Mouse (Mus musculus) WW6 (cell line): ENCODE results near the gene Pawr.

Experiments
- DNase-seq: peaks from one replicate; pipeline ENCODE4 v3.0.0-alpha.2; 2013; ENCODE audit warnings: low read depth, low spot score

Pawr gene

GRCm38 (mm10) chr10:108391370-108391902 is 59.5 kb downstream of the Pawr start:
- no peak for DNase-seq

GRCm38 (mm10) chr10:108392151-108392550 is 60.2 kb downstream of the Pawr start:
- DNase-seq, result no peak

GRCm38 (mm10) chr10:108394306-108394705 is 62.4 kb downstream of the Pawr start:
- no peak for DNase-seq

- DNase-seq, result no peak
Observed at GRCm38 (mm10) chr10:108395229-108395628, 63.3 kb downstream of the Pawr start.

GRCm38 (mm10) chr10:108395647-108396046 is 63.7 kb downstream of the Pawr start:
- no peak for DNase-seq

- DNase-seq, result no peak
Observed at GRCm38 (mm10) chr10:108402751-108403150, 70.8 kb downstream of the Pawr start.

GRCm38 (mm10) chr10:108403366-108403865 is 71.5 kb downstream of the Pawr start:
- DNase-seq, result no peak

GRCm38 (mm10) chr10:108404087-108404486 is 72.2 kb downstream of the Pawr start:
- DNase-seq, result no peak

- DNase-seq, result no peak
Observed at GRCm38 (mm10) chr10:108405076-108405475, 73.2 kb downstream of the Pawr start.

- no peak for DNase-seq
Observed at GRCm38 (mm10) chr10:108405931-108406330, 74.0 kb downstream of the Pawr start.

GRCm38 (mm10) chr10:108406798-108407754 is 75.2 kb downstream of the Pawr start:
- peak; percentile 42 for DNase-seq

GRCm38 (mm10) chr10:108408025-108408424 is 76.1 kb downstream of the Pawr start:
- DNase-seq, result no peak

- DNase-seq, result no peak
Observed at GRCm38 (mm10) chr10:108408437-108408836, 76.5 kb downstream of the Pawr start.

GRCm38 (mm10) chr10:108408986-108409385 is 77.1 kb downstream of the Pawr start:
- no peak for DNase-seq

GRCm38 (mm10) chr10:108409529-108409928 is 77.6 kb downstream of the Pawr start:
- DNase-seq, result no peak

GRCm38 (mm10) chr10:108414936-108415635 is 83.2 kb downstream of the Pawr start:
- DNase-seq, result no peak

- no peak for DNase-seq
Observed at GRCm38 (mm10) chr10:108417448-108417847, 85.5 kb downstream of the Pawr start.

GRCm38 (mm10) chr10:108430553-108430952 is 98.6 kb downstream of the Pawr start:
- DNase-seq, result no peak

GRCm38 (mm10) chr10:108432194-108432593 is 100.3 kb downstream of the Pawr start:
- DNase-seq, result no peak

GRCm38 (mm10) chr10:108433976-108434375 is 102.1 kb downstream of the Pawr start:
- no peak for DNase-seq

- no peak for DNase-seq
Observed at GRCm38 (mm10) chr10:108435616-108436015, 103.7 kb downstream of the Pawr start.

- no peak for DNase-seq
Observed at GRCm38 (mm10) chr10:108436365-108436764, 104.4 kb downstream of the Pawr start.
